Mouse (Mus musculus): ENCODE data around the gene Rdh14. TPM values are rescaled to one million over a fixed set of nuclear protein-coding genes. Genes with fewer than 3 reads are reported as not detected.

Rdh14 gene
- 85.6 and 92.2 TPM in 2 replicates for polyA plus RNA-seq (2015; fragmentation: Nextera tagmentation; extraction: Ambion mirVana)

GRCm38 (mm10) chr12:10390671-10391441 is at the start of gene Rdh14:
Gene Rdh14 (plus strand): TSS chr12:10390772.

GRCm38 (mm10) chr12:10369673-10370072 is 20.9 kb upstream of the Rdh14 start, which contains the start of gene Nt5c1b:
Gene Nt5c1b (plus strand): TSS chr12:10369973.

Other genes with a start within 250 kb of the Rdh14 start
- 0.17 and 0.20 TPM in 2 replicates for gene Nt5c1b, start 20.8 kb upstream of the Rdh14 start, polyA plus RNA-seq (2015; fragmentation: Nextera tagmentation; extraction: Ambion mirVana)

All from adrenal gland, postnatal 0 days (tissue).